Mouse (Mus musculus) liver, embryonic 11.5 days (tissue): ENCODE measurements around the gene Slc52a3. TPM values are rescaled to one million over a fixed set of nuclear protein-coding genes. Genes with fewer than 3 reads are reported as not detected.
"Not testable (repeated sequence)": the region's sequence is repeated elsewhere in the genome, so short reads cannot be mapped to it uniquely, and the experiment has no call there.

Experiments
- ATAC-seq: fragments of 200-750 bp; cut with Nextera tagmentation; replicated peaks from 2 replicates; pipeline ENCODE4 v1.8.0; 2017; ENCODE audit warnings: moderate number of reproducible peaks, mild to moderate bottlenecking, moderate TSS enrichment, moderate library complexity; ENCODE audit not compliant: low FRiP score
- DNase-seq: peaks from one replicate; pipeline ENCODE4 v3.0.0-alpha.2; 2017; ENCODE audit warnings: low spot score
- H3K27ac ChIP-seq: fragments of 300-500 bp; sonication (generic); 2 replicates; pipeline ENCODE4 v1.5.1; 2014; ENCODE audit warnings: mild to moderate bottlenecking, low read depth, low read length, control low read depth
- H3K27me3 ChIP-seq: fragments of 300-500 bp; sonication (generic); replicated peaks from 2 replicates; pipeline ENCODE4 v1.6.1; 2014; ENCODE audit warnings: low read length, mixed read lengths; ENCODE audit not compliant: control insufficient read depth, insufficient read depth
- H3K36me3 ChIP-seq: fragments of 300-500 bp; sonication (generic); 2 replicates; pipeline ENCODE4 v1.6.1; 2014; ENCODE audit warnings: mild to moderate bottlenecking, low read length, moderate library complexity, mixed read lengths; ENCODE audit not compliant: control insufficient read depth, insufficient read depth
- H3K4me1 ChIP-seq: fragments of 300-500 bp; sonication (generic); replicated peaks from 2 replicates; pipeline ENCODE4 v1.6.1; 2014; ENCODE audit warnings: low read length, mixed read lengths; ENCODE audit not compliant: control insufficient read depth, insufficient read depth
- H3K4me2 ChIP-seq: fragments of 300-500 bp; sonication (generic); 2 replicates; pipeline ENCODE4 v1.6.1; 2014; ENCODE audit warnings: mild to moderate bottlenecking, control low read depth, moderate library complexity
- H3K4me3 ChIP-seq: fragments of 300-500 bp; sonication (generic); 2 replicates; pipeline ENCODE4 v1.5.1; 2014; ENCODE audit warnings: low read depth, low read length, control low read depth
- H3K9ac ChIP-seq: fragments of 300-500 bp; sonication (generic); 2 replicates; pipeline ENCODE4 v1.6.1; 2014; ENCODE audit warnings: low read depth, low read length, control low read depth
- H3K9me3 ChIP-seq: fragments of 300-500 bp; sonication (generic); 2 replicates; pipeline ENCODE4 v1.6.1; 2016; ENCODE audit warnings: low read length, inconsistent platforms, mixed read lengths; ENCODE audit not compliant: control insufficient read depth
- WGBS: fragments of 180-500 bp; shearing (Covaris S2); extraction: QIAGEN DNeasy Blood & Tissue Kit; methylation state at CpG from one replicate; pipeline ENCODE4 v1.1.7; 2014; 5-methylcytosine and 5-hydroxymethylcytosine counted together
- polyA plus RNA-seq: library from polyadenylated mRNA; unstranded; fragments of >200 nt; fragmentation: Nextera tagmentation; extraction: Ambion mirVana; gene quantifications from 2 replicates; pipeline ENCODE4 v1.2.1, GENCODE M21; 2014

Slc52a3 gene
- polyA plus RNA-seq, 1 experiment from 2014 or later, result 1.9 TPM

- H3K27ac ChIP-seq, result no peak overlapping the region
- peaks cover 8% of the 10 kb centered on the region for H3K27me3 ChIP-seq
- no peaks in the 10 kb centered on the region for H3K9me3 ChIP-seq
- ATAC-seq, result no peak
- 67% methylated on average over 2 of the region's 2 CpGs for WGBS
- no peaks in the 10 kb centered on the region for H3K36me3 ChIP-seq
- no peak overlapping the region for H3K4me3 ChIP-seq
- no peaks in the 10 kb centered on the region for H3K4me1 ChIP-seq
- no peak overlapping the region for H3K9ac ChIP-seq
- no peak overlapping the region for H3K4me2 ChIP-seq
- no peak for DNase-seq
Observed at GRCm38 (mm10) chr2:151988978-151989377, 7.3 kb upstream of the Slc52a3 start.

DNA sequence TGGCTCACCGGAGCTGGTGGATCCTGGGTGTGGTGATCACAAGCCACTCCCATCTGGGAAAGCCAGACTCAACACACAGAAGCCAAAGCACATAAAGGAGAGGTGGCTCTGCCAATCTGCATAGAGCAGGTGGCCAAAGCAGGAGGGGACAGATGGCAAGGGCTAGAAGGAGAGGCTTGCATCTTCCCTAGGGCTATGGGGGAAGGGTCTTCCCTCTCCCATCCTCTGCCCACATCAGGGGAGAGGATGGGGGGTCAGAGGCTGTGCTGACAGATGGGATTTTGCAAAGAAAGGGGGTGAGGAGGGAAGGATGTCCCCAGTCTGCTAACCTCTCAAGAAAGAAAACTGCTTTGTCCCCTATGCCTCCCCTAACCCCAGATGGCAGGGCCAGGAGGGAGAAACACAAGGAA lies 5.3 kb upstream of the Slc52a3 start:
- Histone ChIP-seq H3K36me3 (no peaks in the 10 kb centered on the region), H3K4me1 (0 out of 2 replicates have a peak, but pooled peaks cover 4% of the 10 kb centered on the region), H3K27ac (no peak overlapping the region), H3K9me3 (no peaks in the 10 kb centered on the region), H3K27me3 (peaks cover 16% of the 10 kb centered on the region), H3K4me3 (no peak overlapping the region), H3K9ac (no peak overlapping the region), H3K4me2 (no peak overlapping the region)
- WGBS, result 34% methylated on average over 1 of the region's 1 CpGs
- ATAC-seq (no peak), DNase-seq (no peak)

DNA sequence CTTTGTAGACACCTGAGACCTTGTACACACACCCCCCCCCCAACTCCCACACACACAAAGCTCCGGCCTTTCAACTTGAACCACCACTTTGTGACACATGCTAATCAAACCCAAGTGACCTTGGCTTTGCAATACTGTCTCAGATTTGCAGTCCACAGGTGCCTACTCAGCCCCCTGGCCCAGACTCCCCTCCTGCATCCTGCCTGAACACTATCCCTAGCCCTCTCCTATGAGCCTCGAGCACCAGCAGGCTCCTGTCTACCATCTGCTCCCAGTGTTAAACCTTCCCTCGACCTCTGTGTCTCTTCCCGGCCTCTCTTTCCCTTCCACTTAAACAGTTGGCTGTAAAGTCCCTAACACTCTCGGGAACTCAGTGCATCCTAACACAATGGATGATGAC lies 4.9 kb upstream of the Slc52a3 start:
- no peak for DNase-seq
- Histone ChIP-seq H3K9ac (no peak overlapping the region), H3K27ac (no peak overlapping the region), H3K4me1 (0 out of 2 replicates have a peak, but pooled peaks cover 6% of the 10 kb centered on the region), H3K9me3 (no peaks in the 10 kb centered on the region), H3K36me3 (no peaks in the 10 kb centered on the region), H3K27me3 (peaks cover 18% of the 10 kb centered on the region), H3K4me3 (no peak overlapping the region), H3K4me2 (no peak overlapping the region)
- WGBS, result 44% methylated on average over 5 of the region's 5 CpGs
- no peak for ATAC-seq

- Histone ChIP-seq H3K4me3 (no peak overlapping the region), H3K9ac (no peak overlapping the region), H3K27ac (no peak overlapping the region), H3K4me2 (peak overlapping the region; percentile 40), H3K4me1 (peaks cover 20% of the 10 kb centered on the region), H3K27me3 (peaks cover 37% of the 10 kb centered on the region), H3K36me3 (no peaks in the 10 kb centered on the region), H3K9me3 (no peaks in the 10 kb centered on the region)
- ATAC-seq, result no peak
- WGBS, result 6% methylated on average over 22 of the region's 22 CpGs
- peak; percentile 64 for DNase-seq
Observed at GRCm38 (mm10) chr2:151994350-151995122, 1.8 kb upstream of the Slc52a3 start.

- H3K36me3 ChIP-seq, H3K4me2 ChIP-seq, H3K9me3 ChIP-seq, H3K27ac ChIP-seq, H3K9ac ChIP-seq, DNase-seq, ATAC-seq: not testable (repeated sequence)
- Histone ChIP-seq H3K4me3 (peak overlapping the region; percentile 34), H3K4me1 (peaks cover 25% of the 10 kb centered on the region), H3K27me3 (peaks cover 58% of the 10 kb centered on the region)
- 51% methylated on average over 2 of the region's 2 CpGs for WGBS
Observed at GRCm38 (mm10) chr2:151997190-151997575, 872 bp downstream of the Slc52a3 start.

- DNase-seq, result no peak
- Histone ChIP-seq H3K4me3 (no peak overlapping the region), H3K27me3 (peaks cover 57% of the 10 kb centered on the region), H3K9ac (no peak overlapping the region), H3K27ac (no peak overlapping the region), H3K36me3 (no peaks in the 10 kb centered on the region), H3K4me2 (peak overlapping the region; percentile 16; the same call in 1 of the 2 replicates), H3K9me3 (no peaks in the 10 kb centered on the region), H3K4me1 (peaks cover 25% of the 10 kb centered on the region)
- ATAC-seq, result peak; percentile 71
- WGBS, result 43% methylated on average over 8 of the region's 8 CpGs
Observed at GRCm38 (mm10) chr2:151997776-151998504, 1.6 kb downstream of the Slc52a3 start.

DNA sequence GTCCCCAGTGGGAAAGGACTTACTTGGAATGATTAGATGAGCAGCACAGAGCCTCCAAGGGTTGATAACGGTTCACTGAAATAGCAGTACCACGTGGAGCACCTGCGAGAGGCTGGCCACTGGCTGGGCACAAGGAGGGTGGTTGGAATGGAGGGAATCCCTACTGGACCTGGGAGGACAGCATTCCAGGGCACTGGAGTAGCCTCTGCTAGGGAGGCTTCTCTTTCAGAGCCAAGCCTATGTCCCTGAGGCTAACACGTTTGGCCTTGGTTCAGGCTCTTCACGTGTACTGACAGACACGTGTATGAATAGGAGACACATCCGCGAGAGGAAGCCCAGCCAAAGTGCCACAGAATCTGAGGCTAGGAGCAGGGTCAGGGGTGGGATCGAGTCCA lies 2.2 kb downstream of the Slc52a3 start:
- H3K4me3 ChIP-seq, result no peak overlapping the region
- no peaks in the 10 kb centered on the region for H3K36me3 ChIP-seq
- no peak for DNase-seq
- no peak for ATAC-seq
- no peak overlapping the region for H3K27ac ChIP-seq
- no peak overlapping the region for H3K9ac ChIP-seq
- no peaks in the 10 kb centered on the region for H3K9me3 ChIP-seq
- H3K4me1 ChIP-seq, result peaks cover 25% of the 10 kb centered on the region
- peaks cover 53% of the 10 kb centered on the region for H3K27me3 ChIP-seq
- 61% methylated on average over 9 of the region's 9 CpGs for WGBS
- H3K4me2 ChIP-seq, result peak overlapping the region; percentile 16; the same call in 1 of the 2 replicates

GRCm38 (mm10) chr2:151998932-151999331 lies 2.6 kb downstream of the Slc52a3 start:
- Histone ChIP-seq H3K36me3 (no peaks in the 10 kb centered on the region), H3K4me2 (0 out of 2 replicates have a peak overlapping the region, but pooled peaks have one; percentile 42), H3K27me3 (peaks cover 50% of the 10 kb centered on the region), H3K4me3 (no peak overlapping the region), H3K27ac (no peak overlapping the region), H3K9ac (no peak overlapping the region), H3K4me1 (peaks cover 25% of the 10 kb centered on the region), H3K9me3 (no peaks in the 10 kb centered on the region)
- ATAC-seq (0 out of 2 replicates have a peak, but pooled peaks have one; percentile 34), DNase-seq (no peak)
- 37% methylated on average over 4 of the region's 4 CpGs for WGBS
